Mouse (Mus musculus): ENCODE data around the gene Dock7.

Dock7 gene

DNA sequence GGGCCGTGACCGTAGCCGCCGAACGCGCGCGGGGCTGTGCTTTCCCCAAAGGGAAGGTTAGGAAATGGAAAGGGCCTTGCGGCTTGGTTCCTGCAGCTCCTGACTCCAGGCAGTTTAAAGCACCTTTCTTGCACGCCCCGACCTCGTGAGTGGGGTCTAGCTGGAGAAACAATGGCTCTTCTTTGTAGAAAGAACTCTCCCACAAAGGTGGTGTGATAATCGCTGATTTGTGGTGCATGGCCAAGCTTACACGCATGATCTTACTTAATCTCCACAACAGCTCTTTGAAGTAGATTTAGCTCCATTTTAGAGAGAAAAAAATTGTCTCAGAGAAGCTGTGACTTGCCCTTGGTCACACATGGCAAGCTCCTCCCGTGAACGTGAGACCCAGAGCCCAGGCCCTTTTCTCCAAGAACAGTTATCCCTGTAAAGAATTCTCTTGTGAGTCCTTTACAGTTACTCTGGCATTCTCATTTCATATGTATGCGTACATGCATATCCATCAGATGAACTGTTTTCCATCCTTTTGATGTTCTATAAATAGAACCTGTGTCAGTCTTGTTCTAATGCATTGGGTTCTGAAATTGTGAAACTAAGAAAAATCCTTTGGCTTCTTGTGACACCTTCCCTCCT lies 524 bp upstream of the Dock7 start:
- DNase-seq (ENCODE audit: low spot score) = no peak

DNA sequence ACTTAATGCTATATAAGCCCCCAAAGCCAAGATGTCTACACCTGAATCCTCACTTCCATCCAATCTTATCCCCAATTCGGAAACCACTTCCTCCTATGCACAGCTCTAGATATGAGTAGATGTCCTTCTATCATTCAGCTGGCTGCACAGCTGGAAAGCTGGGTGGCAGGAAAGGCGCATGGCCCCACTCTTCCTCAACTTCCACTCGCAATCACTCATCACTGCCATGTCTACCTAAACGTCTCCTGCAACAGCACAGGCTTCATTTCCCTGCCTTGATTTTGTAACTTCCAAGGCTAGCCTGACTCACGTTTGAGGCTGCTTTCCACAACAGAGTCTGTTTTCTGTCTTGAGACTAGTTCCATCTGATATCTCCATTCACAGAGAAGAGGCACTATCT lies 1.7 kb downstream of the Dock7 start:
- no peak for DNase-seq (ENCODE audit: low spot score)

DNA sequence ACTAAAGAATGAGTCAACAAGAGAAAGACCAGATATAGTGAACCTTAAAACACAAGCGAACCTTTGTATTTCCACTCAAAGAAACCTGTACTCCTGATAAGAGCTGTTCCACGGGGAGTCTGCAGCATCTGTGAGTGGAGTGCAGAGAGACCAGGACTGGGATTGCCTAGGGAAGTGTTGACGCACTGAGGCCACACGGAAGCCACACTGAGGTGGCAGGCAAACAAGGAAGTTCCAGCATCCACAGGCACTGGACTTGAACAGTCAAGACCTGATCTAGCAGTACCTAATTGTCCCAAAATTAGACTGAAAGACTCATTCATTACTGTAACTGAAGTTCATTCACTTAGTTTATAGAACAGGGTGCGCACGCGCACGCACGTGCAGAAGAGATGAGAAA lies 4.9 kb downstream of the Dock7 start:
- no peak for DNase-seq (ENCODE audit: low spot score)

DNA sequence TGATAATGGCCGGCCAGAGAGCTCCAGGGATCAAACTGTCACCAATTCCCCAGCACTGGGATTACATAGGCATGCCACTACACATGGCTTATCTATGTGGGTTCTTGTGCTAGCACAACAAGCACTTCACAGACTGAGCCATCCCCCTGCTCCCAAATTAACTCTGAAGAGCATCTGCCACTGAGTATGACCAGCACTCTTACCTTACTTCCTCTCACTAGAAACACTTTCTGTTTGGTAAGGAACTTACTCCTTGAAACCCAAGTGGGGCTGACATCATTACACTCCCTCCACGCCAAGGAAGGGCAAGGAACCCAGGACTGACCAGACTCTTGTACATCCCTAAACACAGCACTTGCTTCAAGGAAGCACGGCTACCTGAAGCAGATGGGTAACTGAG lies 9.0 kb downstream of the Dock7 start:
- DNase-seq (ENCODE audit: low spot score) = no peak

DNA sequence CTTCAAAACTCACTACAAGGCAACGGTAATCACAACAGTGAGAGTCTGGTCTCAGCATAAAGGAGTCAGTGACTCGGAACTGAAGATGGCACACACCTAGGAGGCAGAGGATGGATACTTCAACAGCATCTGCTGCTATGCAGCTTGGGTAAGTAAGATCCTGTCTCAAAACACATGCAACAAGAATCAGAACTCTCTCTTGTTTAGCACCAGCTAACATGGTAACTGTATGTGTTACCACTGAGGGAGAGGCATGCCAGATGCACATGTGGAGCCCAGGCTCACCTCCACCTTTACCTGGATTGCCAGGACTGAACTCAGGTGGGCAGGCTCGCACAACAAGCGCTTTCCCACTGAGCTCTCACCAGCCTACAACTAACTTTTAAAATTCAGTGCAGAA lies 11.9 kb downstream of the Dock7 start:
- no peak for DNase-seq (ENCODE audit: low spot score)

DNA sequence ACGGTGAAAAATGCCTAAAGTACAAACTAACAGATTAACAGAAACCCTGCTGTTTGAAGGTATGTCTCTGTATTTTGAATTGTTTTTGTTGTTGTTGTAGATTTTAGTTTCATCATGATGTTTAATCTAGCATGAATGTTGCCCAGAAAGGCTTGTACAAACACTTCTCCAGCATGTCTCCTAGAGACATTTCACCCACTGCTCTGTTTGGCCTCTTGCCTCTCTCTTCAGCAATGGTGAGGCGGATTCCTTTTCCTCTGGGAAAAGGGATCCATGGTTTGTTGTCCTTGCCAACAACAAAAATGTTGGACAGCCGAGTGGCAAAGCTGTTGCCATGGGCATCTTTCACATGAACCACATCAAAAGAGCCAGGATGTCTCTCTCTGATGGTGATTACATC lies 17.9 kb downstream of the Dock7 start:
- no peak for DNase-seq (ENCODE audit: low spot score)

DNA sequence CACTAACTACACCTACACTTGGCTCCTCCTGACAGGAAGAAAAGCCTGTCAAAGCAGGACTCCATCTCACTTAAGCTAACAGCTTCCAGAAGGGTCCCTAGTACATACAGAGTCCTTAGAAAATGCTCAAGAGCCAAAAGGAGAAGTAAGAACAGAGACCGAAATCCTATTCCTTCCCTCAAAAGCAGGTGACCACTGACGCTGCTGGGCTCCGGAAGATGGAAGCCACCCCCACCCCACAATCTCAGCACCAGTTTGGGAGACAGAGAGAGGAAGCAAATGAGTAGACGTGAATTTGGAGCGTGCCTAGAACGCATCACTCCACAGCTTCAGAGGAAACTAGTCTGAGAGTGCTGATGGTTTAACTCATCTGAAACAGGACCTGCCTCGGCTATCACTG lies 20.0 kb downstream of the Dock7 start:
- DNase-seq (ENCODE audit: low spot score) = no peak

DNA sequence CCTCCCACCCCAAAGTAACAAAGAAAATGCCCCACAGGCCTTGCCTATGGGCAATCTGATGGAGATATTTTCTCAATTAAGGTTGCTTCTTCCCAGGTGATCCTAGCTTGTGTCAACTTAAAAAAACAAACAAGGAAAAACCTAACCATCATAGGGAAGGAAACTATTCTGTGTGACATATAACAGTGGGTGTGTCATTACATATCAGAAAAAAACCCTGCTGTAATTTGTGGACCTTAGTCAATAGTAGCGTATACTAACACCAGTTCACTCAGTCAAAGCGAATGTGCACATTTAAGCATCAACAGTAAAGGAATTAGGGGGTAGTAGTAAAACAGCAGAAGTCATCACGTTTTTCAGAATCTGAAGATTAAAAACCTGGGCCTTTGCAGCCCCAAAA lies 28.9 kb downstream of the Dock7 start:
- DNase-seq (ENCODE audit: low spot score) = no peak

DNA sequence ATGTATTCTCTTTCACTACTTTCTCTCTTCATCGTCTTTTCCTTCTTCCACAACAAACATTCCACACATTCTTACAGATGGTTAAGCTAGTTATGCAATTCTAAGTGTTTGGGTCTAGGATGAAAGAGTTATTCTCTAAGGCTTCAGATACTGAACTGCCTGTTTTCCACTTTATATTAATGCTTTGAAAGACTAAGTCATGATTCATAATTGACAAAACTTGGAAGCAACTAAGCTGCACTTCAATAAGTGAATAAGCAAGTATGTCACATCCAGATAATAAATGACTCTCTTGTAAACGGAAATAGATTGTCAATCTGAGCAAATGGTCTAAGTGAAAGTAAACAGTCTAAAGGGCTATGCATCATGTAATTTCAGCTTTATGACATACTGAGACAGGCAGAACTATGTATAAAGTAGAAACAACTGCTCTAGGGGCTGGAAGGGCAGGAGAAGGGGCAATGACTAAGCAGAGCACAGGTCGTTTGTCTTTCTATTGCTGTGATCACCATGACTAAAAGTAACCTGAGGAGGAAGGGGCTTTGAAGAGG lies 29.5 kb downstream of the Dock7 start:
- no peak for DNase-seq (ENCODE audit: low spot score)

DNA sequence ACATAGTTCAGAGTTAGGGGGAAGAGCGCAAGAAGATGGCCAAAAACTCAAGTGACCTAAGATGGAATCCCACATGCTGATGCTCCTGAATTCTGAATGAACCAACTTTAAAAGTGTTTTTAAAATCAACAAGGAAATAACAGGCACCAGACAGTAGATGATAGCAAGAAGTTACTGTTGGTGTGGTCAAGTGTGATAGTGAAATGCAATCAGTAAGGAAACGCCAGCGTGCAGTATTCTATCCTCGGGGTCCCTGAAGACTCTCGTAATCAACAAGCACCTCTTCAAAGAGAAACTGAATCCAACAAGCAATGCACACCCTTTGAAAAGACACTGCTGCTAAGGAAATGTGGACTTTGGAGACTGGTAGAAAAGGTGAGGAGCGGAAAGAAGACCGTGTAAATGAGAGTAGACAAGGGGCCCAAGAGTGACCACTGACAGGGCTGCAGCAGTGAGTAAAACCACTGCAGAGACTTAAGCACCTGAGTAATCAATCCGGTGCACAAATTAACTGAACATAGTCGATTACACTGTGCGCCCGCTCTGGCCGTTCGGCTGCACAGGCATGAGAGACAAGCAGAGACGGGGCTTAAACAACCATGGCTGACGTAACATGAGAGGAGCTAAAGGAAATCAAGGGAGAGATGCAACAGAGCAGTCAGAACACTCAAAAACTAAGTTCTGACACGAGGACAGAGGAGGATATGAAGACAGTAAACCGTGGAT lies 32.8 kb downstream of the Dock7 start:
- DNase-seq (ENCODE audit: low spot score) = no peak

DNA sequence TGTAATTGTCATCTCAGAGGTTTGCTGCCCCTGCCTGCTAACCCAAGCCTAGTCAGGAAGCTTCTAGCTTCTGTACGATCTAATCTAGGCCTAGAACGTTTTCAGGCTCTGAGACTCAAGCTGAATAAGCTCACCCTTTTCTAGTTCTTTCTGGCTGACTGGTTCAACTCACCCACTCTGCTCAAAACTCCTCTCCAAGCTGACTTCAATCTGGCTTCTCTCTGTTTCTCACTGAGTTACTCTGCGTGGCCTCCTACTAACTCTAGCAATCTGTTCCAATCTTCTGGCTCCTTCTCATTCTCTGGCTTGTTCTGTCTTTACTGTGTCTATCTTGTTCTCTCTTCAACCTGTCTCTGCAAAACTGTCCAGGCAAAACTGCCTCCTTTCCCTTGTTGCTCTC lies 36.9 kb downstream of the Dock7 start:
- no peak for DNase-seq (ENCODE audit: low spot score)

DNA sequence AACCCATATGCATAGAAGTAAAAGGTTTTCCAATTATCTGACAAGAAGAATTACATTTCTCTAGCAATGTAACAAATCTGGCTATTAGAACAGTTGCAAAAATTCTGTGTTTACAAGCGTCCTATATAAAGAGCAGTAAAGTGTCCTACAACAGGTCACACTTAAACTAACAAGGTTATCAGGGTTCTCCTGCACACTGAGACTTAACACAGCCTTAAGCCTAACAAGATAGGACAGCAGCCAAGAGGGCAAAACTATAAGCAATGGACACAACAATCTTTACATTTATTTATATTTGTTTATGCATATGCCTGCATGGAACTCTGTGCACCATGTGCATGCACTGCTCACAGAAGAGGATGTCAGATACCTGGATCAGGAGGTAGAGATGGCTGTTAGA lies 39.5 kb downstream of the Dock7 start:
- no peak for DNase-seq (ENCODE audit: low spot score)

DNA sequence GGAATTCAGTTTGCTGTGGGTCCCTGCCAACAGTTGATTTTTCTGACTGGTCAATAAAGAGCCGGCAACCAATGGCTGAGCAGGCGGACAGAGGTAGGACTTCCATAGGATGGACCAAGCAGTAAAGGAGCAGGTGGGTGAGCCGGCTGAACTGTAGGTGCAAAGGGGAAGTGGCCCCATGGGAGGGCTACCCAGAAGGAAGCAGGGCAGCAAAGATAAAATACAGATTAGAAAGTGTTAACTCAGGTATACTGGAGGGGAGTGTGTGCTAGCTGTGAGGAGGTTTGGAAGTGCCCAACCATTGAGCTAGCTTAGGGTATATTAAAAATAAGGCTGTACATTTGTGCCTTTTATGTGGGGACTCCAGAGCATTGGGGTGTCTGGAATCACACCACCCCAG lies 42.7 kb downstream of the Dock7 start:
- DNase-seq (ENCODE audit: low spot score) = no peak

DNA sequence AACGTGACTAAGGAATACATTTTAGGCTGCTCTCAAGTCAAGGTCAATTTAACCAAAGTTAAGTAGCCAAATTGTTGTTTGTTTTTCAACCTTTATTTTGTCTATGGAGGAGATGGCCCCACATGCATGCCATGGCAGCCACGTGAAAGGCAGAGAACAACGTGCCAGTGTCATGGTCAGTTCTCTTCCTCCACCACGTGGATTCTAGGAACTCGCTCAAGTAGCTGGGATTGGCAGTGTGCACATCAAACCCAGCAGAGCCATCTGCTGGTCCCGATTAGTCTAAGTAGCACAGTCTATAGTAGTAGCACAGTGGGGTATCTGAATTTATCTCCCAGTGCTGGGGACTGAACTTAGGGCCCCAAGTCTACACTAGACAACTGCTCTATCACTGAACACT lies 51.9 kb downstream of the Dock7 start:
- no peak for DNase-seq (ENCODE audit: low spot score)

DNA sequence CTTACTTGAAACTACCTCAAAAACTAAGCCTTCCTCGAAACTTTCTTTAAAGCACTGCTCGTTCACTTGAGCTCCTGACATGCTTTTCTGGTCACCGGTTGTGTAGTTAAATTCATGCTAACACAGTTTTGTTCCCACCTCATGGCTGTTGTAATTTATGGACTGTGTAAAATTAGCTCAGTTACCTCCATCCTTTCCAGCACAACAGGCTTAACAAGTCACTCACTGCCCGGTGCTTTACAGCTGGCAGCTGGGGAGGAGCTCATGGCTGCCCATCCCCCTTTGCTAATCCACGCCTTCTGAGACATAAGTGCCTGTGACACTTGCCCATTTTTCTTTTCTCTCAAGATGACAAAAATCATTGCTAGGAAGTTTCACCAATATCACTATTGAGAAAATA lies 56.2 kb downstream of the Dock7 start:
- peak; percentile 56 for DNase-seq (ENCODE audit: low spot score)

DNA sequence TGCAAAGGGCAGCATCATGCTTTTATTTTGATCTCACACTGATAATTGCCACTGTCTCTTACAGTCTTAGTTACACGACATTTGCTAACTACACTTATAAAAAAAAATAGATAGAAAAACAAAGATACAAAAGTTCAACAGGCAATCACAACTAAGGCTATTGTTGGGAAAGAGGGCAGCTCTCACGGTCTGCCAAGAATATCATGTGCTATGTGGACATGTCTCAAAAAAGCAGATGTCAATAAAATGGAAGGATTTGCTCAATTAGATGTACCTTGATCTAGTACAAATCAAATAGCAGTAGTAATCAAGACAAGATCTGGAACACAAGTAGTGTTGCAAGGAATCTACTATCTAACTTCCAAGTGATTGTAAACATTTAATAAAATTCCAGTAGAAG lies 72.1 kb downstream of the Dock7 start:
- DNase-seq (ENCODE audit: low spot score) = no peak

DNA sequence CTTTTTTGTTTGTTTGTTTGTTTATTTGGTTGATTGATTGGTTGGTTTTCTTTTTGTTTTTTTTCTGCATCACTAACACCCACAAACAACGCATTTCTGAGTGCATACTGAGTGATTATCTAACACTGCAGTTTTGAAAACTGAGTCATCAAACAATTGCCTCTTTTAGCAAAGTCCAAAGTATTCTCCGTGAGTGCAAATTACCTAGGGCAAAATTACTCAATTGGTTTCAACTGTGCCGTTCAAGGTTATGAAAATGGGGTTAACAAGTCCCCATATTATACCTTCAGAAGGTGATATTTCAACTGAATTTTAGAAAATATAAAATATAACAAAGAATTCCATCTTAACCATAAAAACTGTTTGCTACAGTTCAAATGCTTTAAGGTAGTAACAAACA lies 74.2 kb downstream of the Dock7 start:
- no peak for DNase-seq (ENCODE audit: low spot score)

DNA sequence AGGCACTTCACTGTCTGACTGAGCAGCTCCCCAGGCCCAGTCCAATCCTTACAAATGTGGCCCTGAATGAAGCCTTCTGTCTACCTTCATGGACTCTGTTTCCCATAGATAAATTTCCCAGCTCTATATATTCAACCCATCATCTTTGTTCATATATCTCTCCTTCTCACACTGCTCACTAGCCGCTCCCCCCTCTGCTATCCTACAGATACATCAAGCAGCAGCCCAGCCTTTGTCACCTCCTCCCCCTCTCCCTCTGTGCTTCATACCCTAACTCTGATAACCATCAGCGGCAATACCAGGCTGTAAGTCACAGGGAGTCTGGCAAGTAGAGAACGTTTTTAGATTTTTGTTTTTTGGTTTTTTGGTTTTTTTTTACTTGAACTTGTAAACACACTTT lies 75.9 kb downstream of the Dock7 start:
- no peak for DNase-seq (ENCODE audit: low spot score)

DNA sequence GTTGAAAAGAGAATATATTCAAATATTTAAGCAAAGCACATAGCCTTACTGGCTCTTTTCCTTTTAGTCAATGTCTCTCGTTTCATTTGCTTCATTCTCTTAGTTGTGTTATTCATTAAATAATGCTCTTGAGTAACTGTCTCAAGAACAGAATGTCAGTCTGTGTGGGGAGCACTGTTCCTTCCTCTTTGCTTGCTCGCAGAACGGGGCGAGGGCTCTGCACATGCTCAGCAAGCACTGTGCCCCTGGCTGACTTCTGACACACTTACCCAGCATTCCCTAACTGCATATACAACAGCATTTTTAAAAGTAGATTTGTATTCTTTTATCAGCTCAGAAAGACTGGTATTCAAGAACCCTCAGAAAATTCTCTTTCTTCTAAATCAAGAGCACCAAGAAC lies 87.8 kb downstream of the Dock7 start:
- no peak for DNase-seq (ENCODE audit: low spot score)

DNA sequence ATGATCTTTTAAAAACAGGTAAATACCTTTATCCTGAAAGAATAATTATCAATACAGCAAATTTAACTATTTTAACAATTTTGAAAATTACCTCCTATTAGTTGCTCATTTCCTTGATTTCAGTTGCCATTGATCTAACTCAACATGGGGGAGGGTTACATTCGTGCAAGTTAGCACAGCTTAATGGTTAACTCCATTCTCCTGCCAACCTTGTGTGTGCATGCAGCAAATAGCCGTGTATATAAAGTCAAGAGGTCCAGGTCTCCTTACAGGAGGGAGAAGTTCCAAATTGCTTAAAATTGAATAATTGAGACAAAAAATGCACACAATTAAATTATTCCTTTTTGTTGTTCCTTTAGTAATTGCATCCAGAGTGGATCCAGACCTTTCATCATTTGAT lies 90.0 kb downstream of the Dock7 start, which contains the start of gene Angptl3:
Angptl3 (plus strand) TSS at position 269 of the 400 bp plus-strand sequence.
- no peak for DNase-seq (ENCODE audit: low spot score)

DNA sequence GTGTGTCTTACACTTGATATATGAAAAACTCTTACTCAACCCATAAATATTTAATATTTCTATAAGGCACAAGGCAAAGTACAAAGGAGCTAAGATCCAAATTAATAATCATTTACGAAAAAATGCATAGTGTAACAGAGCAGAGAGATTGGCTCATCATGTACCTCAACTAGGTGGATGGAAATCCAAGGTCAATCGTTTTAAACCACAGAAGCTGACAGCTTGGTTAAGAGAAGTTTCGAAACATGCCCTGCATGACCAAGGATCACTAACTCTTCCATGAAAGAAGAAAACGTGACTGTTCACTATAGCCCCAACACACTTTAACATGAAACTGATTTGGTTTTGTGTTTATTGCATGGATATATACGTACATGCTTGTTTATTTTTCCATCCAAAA lies 92.3 kb downstream of the Dock7 start:
- no peak for DNase-seq (ENCODE audit: low spot score)

DNA sequence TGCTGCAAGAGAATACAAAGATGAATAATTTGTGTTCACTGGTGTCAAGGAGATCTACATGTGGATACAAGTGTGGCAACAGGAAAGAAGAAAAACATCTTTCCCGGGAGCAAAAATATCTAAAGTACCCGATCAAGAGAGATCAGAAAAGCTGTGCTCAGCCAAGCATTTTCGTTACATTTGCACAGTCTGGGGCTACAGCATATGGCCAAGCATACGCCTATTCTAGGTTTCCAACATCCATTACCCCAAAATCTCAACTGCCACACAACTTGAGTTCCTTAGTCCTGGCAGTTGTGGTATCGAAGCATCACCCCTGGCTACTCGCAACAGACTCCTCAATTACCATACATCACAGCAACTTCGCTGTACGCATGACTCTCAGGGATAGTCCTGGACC lies 98.5 kb downstream of the Dock7 start:
- no peak for DNase-seq (ENCODE audit: low spot score)

DNA sequence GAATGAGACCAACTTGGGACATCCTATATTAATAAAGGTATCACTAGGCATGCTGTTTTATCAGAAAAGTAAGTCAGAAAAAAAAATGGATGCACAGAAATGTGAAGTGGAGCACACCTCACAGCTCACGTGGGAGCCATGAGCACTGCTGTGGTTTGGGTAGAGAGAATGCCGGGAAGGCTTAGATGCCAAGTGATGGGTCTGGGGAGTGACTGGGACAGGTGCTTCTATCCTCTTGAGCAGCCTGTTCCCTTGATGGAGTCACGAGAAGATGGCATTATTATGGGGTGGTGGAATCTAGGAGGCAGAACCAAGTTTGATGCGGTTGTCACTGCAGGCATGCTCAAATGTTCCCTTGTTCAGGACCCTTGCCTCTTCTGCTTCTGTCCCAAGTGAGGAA lies 109.7 kb downstream of the Dock7 start:
- no peak for DNase-seq (ENCODE audit: low spot score)

DNA sequence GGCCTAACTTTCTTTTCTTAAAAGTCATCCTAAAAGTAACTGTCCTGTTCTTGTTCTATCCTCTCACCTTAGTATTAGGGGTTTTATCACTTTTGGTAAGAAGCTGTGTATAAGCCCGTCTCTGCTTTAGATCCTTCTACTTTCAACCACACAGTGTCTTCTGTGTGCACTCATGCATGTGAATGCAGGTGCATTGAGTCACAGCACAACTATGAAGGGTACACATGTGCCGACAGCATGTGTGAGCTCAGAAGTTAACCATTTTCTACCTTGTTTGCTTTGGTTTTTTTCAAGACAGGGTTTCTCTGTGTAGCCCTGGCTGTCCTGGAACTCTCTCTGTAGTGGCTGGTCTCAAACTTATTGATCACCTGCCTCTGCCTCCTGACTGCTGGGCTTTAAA lies 114.4 kb downstream of the Dock7 start:
- DNase-seq (ENCODE audit: low spot score) = no peak

All from urinary bladder, postnatal 14 days (tissue).